Mouse (Mus musculus): Measurements from ENCODE around the gene BC051665.

BC051665 gene

DNA sequence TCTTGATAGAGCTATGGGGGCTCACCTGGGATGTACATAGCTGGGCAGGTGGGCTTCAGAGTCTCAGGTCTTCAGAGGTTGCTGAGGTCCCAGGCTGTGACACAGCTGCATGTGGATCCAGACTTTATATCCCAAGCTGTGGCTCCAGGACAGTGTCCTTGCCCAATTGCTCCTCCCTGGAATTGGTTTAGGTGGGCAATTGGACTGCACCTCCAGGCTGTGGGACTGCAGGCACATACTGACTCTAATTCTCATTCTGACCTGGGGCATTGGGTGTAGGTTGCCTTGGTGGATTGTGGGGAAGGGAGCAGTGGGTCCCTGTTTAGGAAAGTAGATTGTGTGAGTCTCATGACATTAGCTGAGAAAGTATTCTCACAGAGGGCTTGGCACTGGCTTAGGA lies at the start of gene BC051665:
Gene BC051665 (minus strand): TSS at position 101 of the 400 bp plus-strand sequence.
- DNase-seq (ENCODE audit: low read depth) = no peak

DNA sequence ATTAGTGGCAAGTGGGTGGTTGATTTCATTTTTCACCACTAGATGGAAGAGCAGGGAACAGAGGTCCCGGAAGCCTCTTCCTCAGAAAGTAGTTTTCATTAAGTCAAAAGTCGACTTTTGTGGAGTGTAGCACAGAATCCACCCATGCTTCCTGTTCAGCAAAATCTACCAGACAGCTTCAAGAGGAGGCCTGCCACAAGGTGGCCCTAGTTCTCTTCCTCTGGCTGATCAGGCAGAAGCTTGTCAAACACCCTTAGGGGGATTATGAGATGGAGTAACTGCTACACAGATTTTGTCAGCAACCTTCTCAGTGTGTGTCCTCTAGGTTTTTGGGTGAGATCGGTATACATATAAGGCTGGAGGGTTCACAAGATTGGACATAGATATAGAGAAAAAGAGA lies 39.9 kb upstream of the BC051665 start:
- peak; percentile 52 for DNase-seq (ENCODE audit: low read depth)

GRCm38 (mm10) chr13:60820486-60821175 lies 34.5 kb upstream of the BC051665 start:
- DNase-seq (ENCODE audit: low read depth) = peak; percentile 72

DNA sequence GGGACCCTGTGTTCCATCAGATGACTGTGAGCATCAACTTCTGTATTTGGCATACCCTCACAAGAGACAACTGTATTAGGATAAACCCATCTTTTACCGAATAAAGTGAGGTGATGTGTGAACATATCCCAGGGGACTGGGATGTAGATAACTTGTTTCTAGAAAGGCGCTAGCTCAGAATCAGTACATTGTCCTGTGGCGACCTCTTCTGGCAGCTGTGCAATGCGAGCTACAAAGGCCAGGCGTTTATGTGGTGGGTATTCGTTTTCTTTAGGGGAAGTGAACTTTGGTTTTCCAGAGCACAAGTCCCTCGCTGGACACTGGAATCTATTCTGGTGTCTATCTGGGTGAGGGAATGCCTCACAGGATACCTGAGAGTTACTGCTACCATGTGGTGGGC lies 33.3 kb upstream of the BC051665 start:
- no peak for DNase-seq (ENCODE audit: low read depth)

- DNase-seq (ENCODE audit: low read depth) = no peak
Observed at GRCm38 (mm10) chr13:60813722-60814121, 27.6 kb upstream of the BC051665 start.

- DNase-seq (ENCODE audit: low read depth) = no peak
Observed at GRCm38 (mm10) chr13:60812768-60813167, 26.6 kb upstream of the BC051665 start.

- no peak for DNase-seq (ENCODE audit: low read depth)
Observed at GRCm38 (mm10) chr13:60809690-60810089, 23.5 kb upstream of the BC051665 start.

GRCm38 (mm10) chr13:60802749-60803148 lies 16.6 kb upstream of the BC051665 start, which contains the start of gene Ctsll3:
Ctsll3 (minus strand) TSS chr13:60802849.
- no peak for DNase-seq (ENCODE audit: low read depth)

DNA sequence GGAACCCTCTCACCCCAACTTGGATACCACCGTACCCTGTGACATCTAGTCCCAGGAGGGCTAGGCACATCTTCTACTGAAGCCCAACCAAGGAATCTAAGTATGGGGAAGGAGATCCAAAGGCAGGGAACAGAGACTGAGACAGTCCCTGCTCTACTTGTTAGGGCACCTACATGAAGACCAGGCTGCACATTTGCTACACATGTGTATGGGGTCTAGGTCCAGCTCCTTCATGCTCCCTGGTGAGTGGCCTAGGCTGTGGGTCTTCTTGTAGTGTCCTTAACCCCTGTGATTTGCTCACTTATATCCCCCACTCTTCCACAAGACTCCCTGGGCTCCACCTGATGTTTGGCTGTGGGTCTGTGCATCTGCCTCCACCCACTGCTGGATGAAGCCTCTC lies 3.3 kb upstream of the BC051665 start:
- no peak for DNase-seq (ENCODE audit: low read depth)

GRCm38 (mm10) chr13:60783301-60783700 lies 2.9 kb downstream of the BC051665 start:
- no peak for DNase-seq (ENCODE audit: low read depth)

DNA sequence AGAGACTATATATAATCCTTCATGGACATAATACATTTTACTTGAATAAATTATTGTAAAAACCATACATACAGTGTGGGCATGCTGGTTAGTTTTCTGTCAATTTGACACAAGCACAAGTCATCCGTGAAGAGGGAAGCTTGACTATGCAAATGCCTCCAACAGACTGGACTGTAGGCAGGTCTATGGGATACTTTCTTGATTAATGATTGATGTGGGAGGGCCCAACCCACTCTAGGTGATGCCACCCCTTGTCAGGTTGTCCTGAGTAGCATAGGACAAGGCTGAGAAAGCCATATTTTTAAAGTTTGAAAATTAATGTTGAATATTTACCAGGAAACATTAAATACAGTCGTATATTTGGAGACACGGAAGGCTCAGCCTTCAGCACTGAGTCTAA lies 5.6 kb downstream of the BC051665 start:
- DNase-seq (ENCODE audit: low read depth) = no peak

DNA sequence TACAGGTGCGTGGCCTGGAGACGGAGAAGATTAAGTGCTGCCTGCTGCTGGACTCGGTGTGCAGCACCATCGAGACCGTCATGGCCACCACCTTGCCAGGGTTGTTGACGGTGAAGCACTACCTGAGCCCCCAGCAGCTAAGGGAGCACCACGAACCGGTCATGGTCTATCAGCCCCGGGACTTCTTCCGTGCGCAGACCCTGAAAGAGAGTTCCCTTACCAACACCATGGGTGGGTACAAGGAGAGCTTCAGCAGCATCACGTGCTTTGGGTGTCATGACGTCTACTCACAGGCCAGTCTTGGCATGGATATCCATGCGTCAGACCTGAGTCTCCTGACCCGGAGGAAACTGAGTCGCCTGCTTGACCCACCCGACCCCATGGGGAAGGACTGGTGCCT lies 25.0 kb downstream of the BC051665 start:
- no peak for DNase-seq (ENCODE audit: low read depth)

GRCm38 (mm10) chr13:60760392-60760791 lies 25.8 kb downstream of the BC051665 start:
- no peak for DNase-seq (ENCODE audit: low read depth)

DNA sequence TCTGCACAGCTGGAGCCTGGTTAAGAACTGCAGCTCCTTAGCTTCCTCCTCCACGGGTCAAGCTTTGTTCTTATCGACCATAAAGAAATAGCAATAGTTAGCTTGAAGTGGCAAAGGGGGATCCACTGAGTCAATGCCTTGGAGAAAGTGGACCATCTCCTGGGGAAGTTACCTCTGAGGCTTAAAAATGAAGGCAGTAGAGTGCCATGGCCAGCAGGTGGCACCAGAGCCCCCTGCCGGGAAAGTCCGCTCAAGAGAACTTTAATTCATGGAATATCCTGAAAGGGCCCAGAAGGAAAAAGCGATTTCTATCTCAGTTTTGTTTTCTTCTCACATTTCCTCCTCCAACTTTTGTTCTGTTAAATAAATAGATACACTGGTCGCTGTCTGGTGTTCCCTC lies 27.0 kb downstream of the BC051665 start:
- DNase-seq (ENCODE audit: low read depth) = peak; percentile 78

- no peak for DNase-seq (ENCODE audit: low read depth)
Observed at GRCm38 (mm10) chr13:60757292-60757691, 28.9 kb downstream of the BC051665 start.

- no peak for DNase-seq (ENCODE audit: low read depth)
Observed at GRCm38 (mm10) chr13:60755251-60755650, 30.9 kb downstream of the BC051665 start.

- DNase-seq (ENCODE audit: low read depth) = no peak
Observed at GRCm38 (mm10) chr13:60753216-60753615, 32.9 kb downstream of the BC051665 start.

- DNase-seq (ENCODE audit: low read depth) = no peak
Observed at GRCm38 (mm10) chr13:60750930-60751329, 35.2 kb downstream of the BC051665 start.

DNA sequence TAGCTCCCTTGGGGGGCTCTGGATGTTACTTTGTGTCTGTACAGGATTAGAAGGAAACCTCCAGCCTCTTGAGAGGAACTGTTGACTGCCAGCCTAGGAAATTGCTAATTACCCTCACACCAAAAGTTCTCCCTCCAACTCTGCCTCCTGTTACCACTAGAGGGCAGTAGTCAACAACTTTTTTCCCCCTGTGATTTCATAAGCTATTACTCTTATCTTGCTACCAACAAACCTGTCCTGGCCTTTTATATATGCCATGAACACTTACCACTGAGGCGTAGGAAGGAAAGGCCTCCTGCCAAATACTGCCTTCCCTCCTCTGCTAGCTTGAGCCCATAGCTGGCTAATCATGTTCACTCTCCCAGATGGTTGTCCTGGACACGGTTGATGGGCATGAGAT lies 37.6 kb downstream of the BC051665 start:
- peak; percentile 48 for DNase-seq (ENCODE audit: low read depth)

DNA sequence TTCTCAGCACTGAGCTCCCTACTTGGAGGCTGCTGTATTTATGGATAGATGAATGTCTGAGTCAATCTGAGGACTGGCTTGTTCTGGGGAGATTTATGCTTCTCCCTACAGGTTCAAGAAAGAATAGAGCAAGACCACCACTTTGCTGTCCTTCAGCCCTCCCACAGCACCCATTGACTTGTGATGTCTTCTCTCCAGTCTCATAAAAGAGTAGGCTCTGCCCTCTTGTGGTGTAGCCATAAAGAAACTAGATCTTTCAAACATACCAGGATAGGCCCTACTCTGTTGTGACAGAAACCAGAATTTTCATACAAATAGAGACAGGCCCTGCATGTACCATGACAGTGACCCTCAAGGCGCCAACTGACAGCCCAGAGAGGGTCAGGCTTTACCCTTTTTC lies 39.0 kb downstream of the BC051665 start:
- no peak for DNase-seq (ENCODE audit: low read depth)

- peak; percentile 50 for DNase-seq (ENCODE audit: low read depth)
Observed at GRCm38 (mm10) chr13:60746271-60746670, 39.9 kb downstream of the BC051665 start.

GRCm38 (mm10) chr13:60745358-60745757 lies 40.8 kb downstream of the BC051665 start:
- no peak for DNase-seq (ENCODE audit: low read depth)

DNA sequence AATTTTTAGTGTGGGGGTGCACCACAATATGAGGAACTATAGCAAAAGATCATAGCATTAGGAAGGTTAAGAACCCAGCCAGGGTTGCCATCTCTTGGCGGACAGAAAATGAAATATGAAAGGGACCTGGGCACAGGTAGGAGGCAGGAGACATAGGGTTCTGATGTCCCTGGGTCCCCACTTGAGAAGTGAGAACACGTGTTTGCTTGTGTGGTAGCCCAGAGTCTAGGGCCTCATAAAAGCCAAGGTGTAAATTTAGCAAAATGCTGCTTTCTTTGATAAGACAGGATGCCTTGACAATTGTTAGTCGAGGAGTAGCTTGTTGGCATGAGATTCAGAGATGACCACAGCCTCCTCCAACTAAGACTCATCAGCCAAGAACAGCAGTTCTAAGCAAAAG lies 41.4 kb downstream of the BC051665 start:
- DNase-seq (ENCODE audit: low read depth) = no peak

DNA sequence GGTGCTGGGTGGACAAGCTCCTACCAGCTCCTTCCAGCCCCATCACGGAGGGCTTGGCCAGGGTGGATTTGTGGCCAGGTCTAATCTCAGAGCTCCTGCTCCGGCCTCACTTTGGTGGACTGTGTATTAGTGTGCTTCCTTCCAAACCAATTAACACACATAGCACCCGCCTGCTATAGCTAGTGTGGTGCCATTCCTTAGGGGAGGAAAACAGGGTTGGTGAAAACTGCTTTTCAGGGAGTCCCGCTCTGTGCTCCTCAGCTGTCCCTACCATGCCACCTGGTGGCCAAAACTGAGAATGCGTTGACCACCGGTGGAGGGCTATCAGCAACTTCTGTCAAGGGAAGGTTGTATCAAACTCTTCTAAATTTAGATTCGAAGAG lies 42.1 kb downstream of the BC051665 start:
- peak; percentile 85 for DNase-seq (ENCODE audit: low read depth)

Data from NIH3T3 (cell line).